Mouse (Mus musculus): ENCODE results near the gene Prpf6. TPM values are rescaled to one million over a fixed set of nuclear protein-coding genes. Genes with fewer than 3 reads are reported as not detected.

Prpf6 gene
- polyA plus RNA-seq, 2 experiments = 41.6 to 57.9 TPM

DNA sequence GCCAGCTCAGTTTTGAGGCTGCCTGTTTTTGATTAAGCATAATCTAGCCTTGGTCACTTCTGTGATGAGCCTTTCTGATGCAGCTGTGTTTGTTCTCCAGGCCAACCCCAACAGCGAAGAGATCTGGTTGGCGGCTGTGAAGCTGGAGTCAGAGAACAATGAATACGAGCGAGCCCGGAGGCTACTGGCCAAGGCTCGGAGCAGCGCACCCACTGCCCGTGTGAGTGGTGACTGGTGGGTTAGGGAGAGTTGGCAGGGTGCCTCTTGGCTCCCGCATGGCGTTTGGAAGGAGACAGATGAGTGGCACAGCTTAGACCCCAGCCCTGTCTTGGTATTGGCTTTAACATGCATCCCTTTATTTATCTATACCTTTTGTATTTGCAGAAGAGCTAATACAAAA lies 57.3 kb downstream of the Prpf6 start:
- ATAC-seq (ENCODE audit: low FRiP score, low read depth) (no peak), DNase-seq (ENCODE audit: low spot score) (no peak)
- TF ChIP-seq POLR2A (IDR thresholded peaks at IDR 0.05; ENCODE audit: borderline replicate concordance, extremely low read depth, insufficient read depth, insufficient read length) = no peak
- Histone ChIP-seq H3K27ac (replicated peaks; ENCODE audit: low read depth, low read length) (no peak overlapping the region), H3K9ac (ENCODE audit: low read depth, low read length, severe bottlenecking) (no peak overlapping the region), H3K4me2 (replicated peaks; ENCODE audit: low read depth, low read length, severe bottlenecking) (no peak overlapping the region), H3K9me3 (ENCODE audit: control insufficient read depth, low read length) (no peaks in the 10 kb centered on the region), H3K36me3 (ENCODE audit: control insufficient read depth, insufficient read depth, low read length) (peaks cover 91% of the 10 kb centered on the region), H3K4me1 (ENCODE audit: control insufficient read depth, insufficient read depth, low read length) (0 out of 2 replicates have a peak, but pooled peaks cover 4% of the 10 kb centered on the region), H3K27me3 (ENCODE audit: control insufficient read depth, insufficient read depth, low read length) (no peaks in the 10 kb centered on the region), H3K4me3 (replicated peaks; ENCODE audit: low read length) (no peak overlapping the region)
- 86% methylated on average over 10 of the region's 10 CpGs for WGBS

GRCm38 (mm10) chr2:181653065-181653464 lies 61.4 kb downstream of the Prpf6 start:
- Histone ChIP-seq H3K36me3 (ENCODE audit: control insufficient read depth, insufficient read depth, low read length) (peaks cover 86% of the 10 kb centered on the region), H3K9ac (ENCODE audit: low read depth, low read length, severe bottlenecking) (no peak overlapping the region), H3K27me3 (ENCODE audit: control insufficient read depth, insufficient read depth, low read length) (no peaks in the 10 kb centered on the region), H3K4me2 (replicated peaks; ENCODE audit: low read depth, low read length, severe bottlenecking) (no peak overlapping the region), H3K4me1 (ENCODE audit: control insufficient read depth, insufficient read depth, low read length) (no peaks in the 10 kb centered on the region), H3K4me3 (replicated peaks; ENCODE audit: low read length) (no peak overlapping the region), H3K9me3 (ENCODE audit: control insufficient read depth, low read length) (no peaks in the 10 kb centered on the region), H3K27ac (replicated peaks; ENCODE audit: low read depth, low read length) (no peak overlapping the region)
- ATAC-seq (ENCODE audit: low FRiP score, low read depth) (no peak), DNase-seq (ENCODE audit: low spot score) (no peak)
- TF ChIP-seq POLR2A (IDR thresholded peaks at IDR 0.05; ENCODE audit: borderline replicate concordance, extremely low read depth, insufficient read depth, insufficient read length) = no peak

DNA sequence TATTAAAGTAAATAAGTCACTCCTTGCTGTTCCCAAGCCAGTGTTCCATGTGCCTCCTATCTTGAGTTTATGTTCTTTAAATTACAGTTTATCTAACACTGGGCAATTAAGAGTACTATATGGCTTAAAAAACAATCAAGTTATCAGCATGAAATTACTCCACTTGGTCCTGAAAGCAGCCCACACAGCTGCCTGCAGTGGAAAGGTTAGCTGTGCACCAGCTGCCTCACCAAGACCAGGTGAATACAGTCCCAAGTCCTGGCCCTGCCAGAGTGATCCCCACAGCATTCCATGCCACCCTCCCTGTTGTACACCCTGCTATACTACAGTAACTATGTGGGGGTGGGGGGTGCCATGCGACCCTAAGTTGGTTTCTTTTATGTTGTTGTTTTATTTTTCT lies 61.9 kb downstream of the Prpf6 start:
- 81% methylated on average over 1 of the region's 1 CpGs for WGBS
- Histone ChIP-seq H3K4me2 (replicated peaks; ENCODE audit: low read depth, low read length, severe bottlenecking) (no peak overlapping the region), H3K27me3 (ENCODE audit: control insufficient read depth, insufficient read depth, low read length) (no peaks in the 10 kb centered on the region), H3K9me3 (ENCODE audit: control insufficient read depth, low read length) (no peaks in the 10 kb centered on the region), H3K4me1 (ENCODE audit: control insufficient read depth, insufficient read depth, low read length) (no peaks in the 10 kb centered on the region), H3K4me3 (replicated peaks; ENCODE audit: low read length) (no peak overlapping the region), H3K27ac (replicated peaks; ENCODE audit: low read depth, low read length) (no peak overlapping the region), H3K9ac (ENCODE audit: low read depth, low read length, severe bottlenecking) (no peak overlapping the region), H3K36me3 (ENCODE audit: control insufficient read depth, insufficient read depth, low read length) (peaks cover 84% of the 10 kb centered on the region)
- ATAC-seq (ENCODE audit: low FRiP score, low read depth) = no peak
- no peak for TF ChIP-seq POLR2A (IDR thresholded peaks at IDR 0.05; ENCODE audit: borderline replicate concordance, extremely low read depth, insufficient read depth, insufficient read length)
- DNase-seq (ENCODE audit: low spot score) = no peak

- ATAC-seq (ENCODE audit: low FRiP score, low read depth) = no peak
- H3K4me1 ChIP-seq (ENCODE audit: control insufficient read depth, insufficient read depth, low read length) = no peaks in the 10 kb centered on the region
- DNase-seq (ENCODE audit: low spot score) = no peak
- no peak within 1 kb of the TSS for H3K9ac ChIP-seq (ENCODE audit: low read depth, low read length, severe bottlenecking)
- H3K9me3 ChIP-seq (ENCODE audit: control insufficient read depth, low read length) = no peaks in the 10 kb centered on the region
- WGBS = 46% methylated on average over 3 of the region's 3 CpGs
- no peak within 1 kb of the TSS for H3K4me3 ChIP-seq (replicated peaks; ENCODE audit: low read length)
- no peak within 1 kb of the TSS for H3K27ac ChIP-seq (replicated peaks; ENCODE audit: low read depth, low read length)
- peaks cover 55% of the 10 kb centered on the region for H3K36me3 ChIP-seq (ENCODE audit: control insufficient read depth, insufficient read depth, low read length)
- no peak within 1 kb of the TSS for H3K4me2 ChIP-seq (replicated peaks; ENCODE audit: low read depth, low read length, severe bottlenecking)
- no peak for TF ChIP-seq POLR2A (IDR thresholded peaks at IDR 0.05; ENCODE audit: borderline replicate concordance, extremely low read depth, insufficient read depth, insufficient read length)
- H3K27me3 ChIP-seq (ENCODE audit: control insufficient read depth, insufficient read depth, low read length) = no peaks in the 10 kb centered on the region
Observed at GRCm38 (mm10) chr2:181656734-181657133, 65.1 kb downstream of the Prpf6 start, which contains the start of gene Gm29797. Gm29797 (plus strand) TSS chr2:181657034.

GRCm38 (mm10) chr2:181657441-181657840 lies 65.8 kb downstream of the Prpf6 start:
- H3K9ac ChIP-seq (ENCODE audit: low read depth, low read length, severe bottlenecking) = no peak overlapping the region
- H3K9me3 ChIP-seq (ENCODE audit: control insufficient read depth, low read length) = no peaks in the 10 kb centered on the region
- H3K4me3 ChIP-seq (replicated peaks; ENCODE audit: low read length) = no peak overlapping the region
- WGBS = 44% methylated on average over 2 of the region's 2 CpGs
- no peaks in the 10 kb centered on the region for H3K27me3 ChIP-seq (ENCODE audit: control insufficient read depth, insufficient read depth, low read length)
- DNase-seq (ENCODE audit: low spot score) (no peak), ATAC-seq (ENCODE audit: low FRiP score, low read depth) (no peak)
- TF ChIP-seq POLR2A (IDR thresholded peaks at IDR 0.05; ENCODE audit: borderline replicate concordance, extremely low read depth, insufficient read depth, insufficient read length) = no peak
- H3K4me2 ChIP-seq (replicated peaks; ENCODE audit: low read depth, low read length, severe bottlenecking) = no peak overlapping the region
- H3K36me3 ChIP-seq (ENCODE audit: control insufficient read depth, insufficient read depth, low read length) = peaks cover 49% of the 10 kb centered on the region
- no peaks in the 10 kb centered on the region for H3K4me1 ChIP-seq (ENCODE audit: control insufficient read depth, insufficient read depth, low read length)
- H3K27ac ChIP-seq (replicated peaks; ENCODE audit: low read depth, low read length) = no peak overlapping the region

DNA sequence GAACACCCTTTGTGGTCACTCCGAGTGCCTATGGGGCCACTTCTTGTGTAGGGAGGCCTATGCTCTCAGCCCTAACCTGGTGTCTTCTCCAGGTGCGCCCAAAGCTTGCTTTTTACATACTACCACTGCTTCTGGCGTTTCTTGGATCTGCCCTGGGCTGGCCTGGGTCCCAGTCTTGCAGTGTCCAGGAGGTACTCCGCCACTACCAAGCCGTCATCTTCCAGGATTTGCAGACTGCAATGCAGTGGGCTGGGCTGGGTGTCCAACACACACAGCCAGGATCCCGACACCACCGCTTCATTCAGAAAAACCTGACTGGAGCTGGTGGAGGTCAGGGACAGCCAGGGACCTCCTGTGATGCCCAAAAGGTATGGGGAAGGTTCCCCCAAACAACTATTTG lies 66.9 kb downstream of the Prpf6 start:
- peaks cover 38% of the 10 kb centered on the region for H3K36me3 ChIP-seq (ENCODE audit: control insufficient read depth, insufficient read depth, low read length)

More for the DNA sequence above, 66.9 kb downstream of the Prpf6 start:
- ATAC-seq (ENCODE audit: low FRiP score, low read depth) (no peak), DNase-seq (ENCODE audit: low spot score) (no peak)
- TF ChIP-seq POLR2A (IDR thresholded peaks at IDR 0.05; ENCODE audit: borderline replicate concordance, extremely low read depth, insufficient read depth, insufficient read length) = no peak
- no peaks in the 10 kb centered on the region for H3K4me1 ChIP-seq (ENCODE audit: control insufficient read depth, insufficient read depth, low read length)
- H3K9me3 ChIP-seq (ENCODE audit: control insufficient read depth, low read length) = no peaks in the 10 kb centered on the region
- 81% methylated on average over 7 of the region's 7 CpGs for WGBS
- no peak overlapping the region for H3K9ac ChIP-seq (ENCODE audit: low read depth, low read length, severe bottlenecking)
- no peak overlapping the region for H3K4me2 ChIP-seq (replicated peaks; ENCODE audit: low read depth, low read length, severe bottlenecking)
- H3K4me3 ChIP-seq (replicated peaks; ENCODE audit: low read length) = no peak overlapping the region
- H3K27me3 ChIP-seq (ENCODE audit: control insufficient read depth, insufficient read depth, low read length) = no peaks in the 10 kb centered on the region
- H3K27ac ChIP-seq (replicated peaks; ENCODE audit: low read depth, low read length) = no peak overlapping the region
